Mouse (Mus musculus): ENCODE measurements at regions not wholly inside any gene's neighbourhood (a gene's known extent, or its start where the extent isn't known, plus 50 kb on each side); places are given as distances from the start of the nearest gene placed in this dataset.

- no peak for DNase-seq
Measured at GRCm38 (mm10) chrX:158920217-158920616, 289.9 kb upstream of the Rps6ka3 start.

GRCm38 (mm10) chrX:158921424-158921823 lies 288.7 kb upstream of the Rps6ka3 start:
- DNase-seq, result no peak

DNA sequence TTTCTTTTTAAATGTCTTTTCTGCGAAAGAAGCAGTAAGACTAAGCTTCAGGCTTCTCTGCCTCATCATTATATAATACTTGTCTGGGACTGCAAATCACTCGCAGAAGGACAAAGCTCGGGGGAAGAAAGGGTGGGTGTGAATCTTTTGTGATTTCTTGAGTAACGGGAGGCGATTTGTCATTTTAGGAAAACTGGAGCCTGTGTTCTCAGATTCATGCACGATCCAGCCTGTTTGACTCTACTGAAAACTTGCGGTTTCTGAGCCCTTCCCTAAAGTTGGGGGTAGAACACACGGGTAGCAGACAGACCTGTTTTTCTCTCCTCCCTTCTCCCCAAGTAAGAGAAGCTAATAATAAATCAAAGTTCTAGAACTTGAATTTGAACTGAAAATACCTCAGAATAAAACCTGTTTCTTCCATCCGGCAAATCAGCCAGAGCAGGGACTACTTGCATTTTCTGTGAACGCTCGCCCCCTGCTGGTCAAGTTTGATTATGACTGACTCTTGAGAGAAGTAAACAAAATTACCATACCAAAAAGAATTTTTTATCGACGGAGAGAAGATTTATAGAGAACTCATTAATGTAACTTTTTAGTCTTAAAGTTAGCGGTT lies 288.2 kb upstream of the Rps6ka3 start:
- DNase-seq, result peak; percentile 12

GRCm38 (mm10) chrX:158923081-158923561 lies 287.0 kb upstream of the Rps6ka3 start:
- peak; percentile 6 for DNase-seq

DNA sequence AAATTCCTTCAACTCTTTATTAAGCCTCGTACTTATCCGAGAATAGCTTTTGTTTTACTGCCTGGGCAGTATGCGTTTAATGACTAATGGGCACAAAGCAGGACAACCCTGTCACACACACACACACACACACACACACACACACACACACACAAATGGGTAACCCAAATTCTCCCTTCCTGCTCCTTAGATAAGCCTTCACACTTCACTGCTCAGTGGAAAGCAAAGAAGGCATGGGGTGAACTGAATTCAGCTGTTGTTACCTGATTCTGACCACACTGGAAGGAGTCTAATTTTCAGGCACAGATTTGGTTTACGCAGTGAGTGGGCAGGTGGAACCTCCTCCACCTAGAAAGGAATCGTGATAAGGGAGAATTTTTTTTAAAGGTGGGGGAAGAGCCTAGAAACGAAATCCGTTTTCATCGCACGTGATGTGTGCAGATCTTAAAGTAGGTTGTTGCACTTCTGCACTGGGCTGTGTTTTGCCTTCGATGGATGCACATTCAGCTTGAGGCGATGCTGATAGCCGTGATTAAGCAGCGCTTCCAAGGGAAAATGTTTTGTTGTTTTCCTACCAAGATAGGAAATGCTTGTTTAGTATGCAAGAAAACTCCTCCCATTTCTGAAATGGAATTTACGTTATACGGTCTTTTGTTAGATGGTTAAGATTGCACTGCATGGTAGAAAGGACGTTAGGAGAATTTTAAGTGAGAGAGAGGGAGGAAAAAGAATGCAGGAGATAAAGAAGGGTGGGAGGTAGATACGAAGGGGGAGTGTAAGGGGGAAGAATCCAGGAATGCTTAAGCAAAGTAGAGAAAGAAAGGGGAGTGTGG lies 286.2 kb upstream of the Rps6ka3 start:
- DNase-seq, result no peak

GRCm38 (mm10) chrX:158924490-158925398 lies 285.4 kb upstream of the Rps6ka3 start:
- no peak for DNase-seq

DNA sequence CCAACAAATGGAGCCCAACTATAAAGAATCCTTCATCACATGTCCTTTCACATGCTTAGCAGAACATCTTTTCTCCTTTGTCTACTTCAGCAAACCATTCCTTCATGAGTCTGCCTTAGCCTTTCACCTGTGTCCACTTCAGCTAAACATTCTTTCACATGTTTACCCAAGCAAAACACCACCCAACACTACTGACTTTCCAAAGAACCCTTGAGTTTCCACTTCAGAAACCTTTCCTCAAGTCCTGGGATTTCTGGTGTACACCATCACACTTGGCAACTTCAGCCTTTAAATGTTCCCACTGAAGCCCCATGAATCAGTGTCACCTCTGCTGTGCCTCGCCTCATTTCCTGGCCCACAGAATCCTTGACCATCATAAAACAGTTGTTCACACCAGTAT lies 278.2 kb upstream of the Rps6ka3 start:
- DNase-seq, result no peak

DNA sequence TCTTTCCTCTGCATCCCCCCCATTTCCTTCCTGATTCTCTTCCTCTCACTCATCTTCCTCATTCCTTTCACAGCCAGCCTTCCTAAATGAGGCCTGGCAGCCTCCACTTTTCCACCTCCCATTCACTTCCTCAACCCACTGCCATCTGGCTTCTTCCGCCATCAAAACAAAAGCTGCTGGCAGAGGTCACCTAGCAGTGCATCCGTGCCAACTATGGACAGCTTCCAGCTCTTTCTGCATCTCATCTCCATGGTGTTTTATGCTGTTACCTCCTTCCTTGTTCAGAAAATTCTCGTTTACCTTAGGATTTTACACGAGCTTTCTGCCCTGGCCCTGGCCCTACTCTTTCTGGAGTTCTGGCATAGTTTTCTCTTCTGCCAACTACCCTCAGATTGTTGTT lies 262.9 kb upstream of the Rps6ka3 start:
- DNase-seq, result no peak

DNA sequence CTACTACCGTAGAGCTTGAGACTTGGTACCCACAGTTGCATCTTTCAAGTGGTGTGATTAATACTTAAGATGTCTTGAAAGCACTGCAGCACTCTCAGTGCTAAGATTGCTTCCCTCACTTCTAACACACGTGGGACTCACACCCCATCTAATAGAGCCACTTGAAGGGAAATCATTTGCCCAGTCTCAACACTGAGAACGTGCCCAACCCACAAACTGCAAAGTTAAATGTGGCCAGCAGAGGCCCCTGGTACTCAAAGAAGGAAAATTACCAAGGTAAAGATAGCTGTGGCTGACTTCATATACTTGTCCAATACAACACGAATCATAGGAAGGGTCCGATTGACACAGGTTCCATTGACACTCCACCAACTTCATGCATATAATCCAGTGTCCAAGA lies 238.4 kb upstream of the Rps6ka3 start:
- no peak for DNase-seq

DNA sequence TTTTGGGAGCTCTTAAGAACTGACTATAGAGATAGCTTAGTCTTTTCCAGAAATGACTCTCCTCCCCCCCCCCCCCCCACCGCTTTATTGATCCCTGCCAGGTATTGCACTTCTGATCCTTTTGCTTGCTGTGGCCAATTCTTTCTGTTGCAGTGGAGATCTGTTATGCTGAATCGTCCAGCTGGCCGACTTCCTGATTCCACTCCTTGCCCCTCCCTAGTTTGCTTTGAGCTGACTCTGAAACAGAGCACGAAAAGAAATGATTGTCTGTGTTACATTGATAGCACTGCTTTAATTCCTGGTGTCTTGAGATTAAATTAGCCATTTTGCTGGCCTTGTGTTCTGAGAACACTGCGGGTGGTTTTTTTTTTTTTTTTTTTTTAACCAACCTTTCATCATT lies 233.5 kb upstream of the Rps6ka3 start:
- no peak for DNase-seq

DNA sequence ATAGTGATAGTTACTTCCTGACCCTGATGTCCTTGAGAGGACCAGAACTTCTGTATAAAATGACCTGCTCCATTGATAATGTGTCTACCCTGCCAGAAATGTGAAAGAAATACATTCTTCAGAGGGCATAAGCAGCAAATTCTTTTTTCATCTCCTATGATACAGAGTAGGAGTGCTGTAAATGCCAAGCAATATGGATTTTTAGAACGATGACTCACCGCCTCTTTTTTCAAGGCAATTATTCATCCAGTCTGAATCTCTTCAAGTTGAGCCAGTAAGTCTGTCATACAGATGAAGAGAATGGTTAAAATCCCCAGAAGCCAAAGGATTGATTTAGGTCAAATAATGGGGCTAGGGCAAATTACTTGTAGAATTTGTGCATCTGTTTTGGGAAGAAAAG lies 225.4 kb upstream of the Rps6ka3 start:
- DNase-seq, result no peak

DNA sequence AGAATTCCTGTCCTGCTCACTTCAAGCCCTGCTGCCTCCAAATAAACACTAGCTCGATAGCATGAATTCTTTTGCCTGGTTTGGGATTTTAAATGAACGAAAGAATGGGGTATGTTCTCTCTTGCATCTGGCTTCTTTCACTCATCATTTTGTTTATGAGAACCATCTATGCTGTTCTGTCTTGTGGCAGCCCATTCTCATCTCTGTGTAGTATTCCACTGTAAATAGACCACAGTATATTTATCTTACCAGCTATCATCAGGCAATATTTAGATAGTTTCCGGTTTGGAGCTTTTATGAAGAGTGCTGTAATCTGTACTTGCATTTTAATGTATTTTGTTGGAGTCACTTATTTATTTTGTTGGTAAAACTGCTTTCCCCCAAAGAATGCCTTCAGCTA lies 222.4 kb upstream of the Rps6ka3 start:
- DNase-seq, result no peak

GRCm38 (mm10) chrX:159018955-159019354 lies 191.2 kb upstream of the Rps6ka3 start:
- no peak for DNase-seq

GRCm38 (mm10) chrX:159026311-159026710 lies 183.8 kb upstream of the Rps6ka3 start:
- no peak for DNase-seq

- DNase-seq, result no peak
Measured at GRCm38 (mm10) chrX:159031927-159032326, 178.2 kb upstream of the Rps6ka3 start.

DNA sequence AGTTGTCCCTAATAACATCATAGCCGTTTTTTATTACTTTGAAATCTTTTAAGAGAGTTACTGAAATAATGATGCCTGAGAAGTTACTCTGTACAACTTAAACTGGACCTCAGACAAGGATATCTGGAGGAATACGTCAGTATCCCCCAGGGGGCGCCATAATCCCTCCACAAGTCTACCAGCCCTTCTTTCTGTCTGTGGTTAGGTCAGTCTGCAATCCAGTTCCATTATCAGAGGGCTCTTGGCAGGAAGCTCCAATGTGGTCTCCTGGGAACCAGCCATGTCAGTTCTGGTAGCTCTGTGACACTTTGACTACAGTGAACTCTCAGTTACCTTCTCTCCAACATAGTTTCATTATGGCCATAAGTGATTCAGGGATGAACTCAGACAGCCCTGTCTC lies 166.7 kb upstream of the Rps6ka3 start:
- DNase-seq, result peak; percentile 43

DNA sequence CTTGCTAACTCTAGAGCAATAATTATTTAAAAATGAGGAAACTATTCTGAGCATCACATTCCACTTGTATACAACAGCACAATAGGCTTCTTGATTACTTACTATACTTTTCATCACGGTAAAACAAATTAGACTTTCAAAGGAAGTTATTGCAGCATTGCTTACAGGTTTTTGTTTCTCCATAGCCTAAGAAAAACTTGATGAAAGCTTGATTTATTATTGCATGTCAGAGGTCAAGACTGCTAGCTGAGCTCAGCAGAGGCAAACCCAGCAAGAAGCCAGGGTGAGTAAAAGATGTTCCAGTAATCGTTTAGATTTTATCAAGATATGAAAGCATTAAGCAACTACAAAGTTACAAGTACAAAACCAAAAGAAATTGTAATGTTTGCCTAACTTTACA lies 162.2 kb upstream of the Rps6ka3 start:
- no peak for DNase-seq

- DNase-seq, result no peak
Measured at GRCm38 (mm10) chrX:159055689-159056461, 154.2 kb upstream of the Rps6ka3 start.

- DNase-seq, result no peak
Measured at GRCm38 (mm10) chrX:159056462-159056805, 153.7 kb upstream of the Rps6ka3 start.

DNA sequence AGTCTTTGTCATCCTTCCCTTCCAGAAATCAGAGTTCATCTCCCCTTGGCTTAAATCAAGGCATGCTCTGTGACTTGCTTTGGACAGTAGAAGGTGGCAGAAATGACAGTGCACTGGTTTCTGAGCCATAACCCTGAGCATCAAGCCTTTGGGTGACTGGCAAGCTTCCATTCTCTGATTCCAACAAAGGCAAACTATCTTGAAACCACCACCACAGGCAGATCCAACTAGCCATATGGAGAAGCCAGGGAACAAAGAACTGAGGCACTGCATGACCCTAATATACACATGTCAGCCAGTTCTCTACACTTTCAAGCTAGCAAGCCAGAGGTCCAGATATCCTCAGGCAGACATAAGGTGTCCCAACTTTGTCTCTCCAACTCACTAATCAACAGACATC lies 151.2 kb upstream of the Rps6ka3 start:
- DNase-seq, result no peak

GRCm38 (mm10) chrX:159061322-159061721 lies 148.8 kb upstream of the Rps6ka3 start:
- no peak for DNase-seq

GRCm38 (mm10) chrX:159066212-159066611 lies 143.9 kb upstream of the Rps6ka3 start:
- DNase-seq, result no peak

GRCm38 (mm10) chrX:159072647-159073046 lies 137.5 kb upstream of the Rps6ka3 start:
- DNase-seq, result no peak
